Mouse (Mus musculus) left cerebral cortex, adult 9 months (tissue): ENCODE data around the gene Nmt1.

ENCODE experiments used
- DNase-seq, 2 experiments: peaks; one replicate each; pipeline ENCODE4 v3.0.0; 2022; ENCODE audit warnings: low spot score in 2 of 2

The Nmt1 gene

GRCm38 (mm10) chr11:103106386-103106785, 78.4 kb downstream of the Nmt1 start:
- no peak for DNase-seq

DNA sequence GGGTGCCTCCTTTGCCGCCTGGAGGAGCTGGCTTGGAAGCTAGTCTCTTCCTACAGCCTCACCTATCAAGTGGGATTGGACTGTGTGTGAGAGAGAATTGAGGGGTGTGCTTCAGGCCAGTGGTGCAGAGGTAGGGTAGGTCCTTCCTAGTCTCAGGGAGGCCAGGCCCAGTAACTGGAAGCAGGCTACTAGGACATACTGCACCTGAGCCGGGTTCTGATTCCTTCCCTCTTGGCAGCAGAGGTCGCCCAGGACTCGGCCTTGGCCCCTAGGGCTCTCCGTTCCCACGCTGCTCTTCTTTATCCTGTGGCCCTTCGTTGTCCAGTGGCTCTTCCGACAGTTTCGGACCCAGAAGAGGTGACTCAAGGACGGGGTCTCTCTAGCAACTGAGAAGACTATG, 83.3 kb downstream of the Nmt1 start:
- DNase-seq, result no peak

DNA sequence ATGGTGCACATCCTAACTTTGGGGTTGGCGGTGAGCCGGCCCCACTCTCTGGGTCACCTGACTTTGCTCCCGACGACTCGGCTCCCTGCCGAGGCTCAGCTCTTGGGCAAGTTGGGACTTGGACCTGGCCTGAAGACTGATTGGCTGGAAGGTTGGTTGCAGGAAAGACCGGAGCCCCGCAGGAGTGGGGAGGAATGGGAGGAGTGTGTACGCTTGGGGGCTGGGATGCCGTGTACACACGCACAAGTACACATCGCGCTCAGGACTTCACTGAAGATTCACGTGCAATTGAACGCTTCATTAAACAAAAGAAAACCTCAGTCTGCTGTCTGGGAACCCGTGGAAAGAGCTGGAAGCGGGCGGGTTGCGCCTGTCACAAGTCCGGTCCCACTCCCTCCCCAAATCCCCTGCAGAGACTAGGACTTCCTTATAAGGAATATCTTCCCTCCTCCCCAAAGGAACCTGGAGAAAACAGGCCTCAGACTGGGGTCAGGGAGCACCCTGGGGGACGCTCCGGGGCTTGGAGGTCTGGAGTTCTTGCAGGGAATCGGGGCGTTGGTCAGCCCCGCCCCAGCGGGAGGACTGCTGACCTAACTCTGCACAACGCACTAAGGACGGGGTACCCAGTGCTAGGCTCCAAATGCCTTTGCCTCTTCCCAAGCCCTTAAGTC, 84.0 kb downstream of the Nmt1 start:
- DNase-seq, result no peak

DNA sequence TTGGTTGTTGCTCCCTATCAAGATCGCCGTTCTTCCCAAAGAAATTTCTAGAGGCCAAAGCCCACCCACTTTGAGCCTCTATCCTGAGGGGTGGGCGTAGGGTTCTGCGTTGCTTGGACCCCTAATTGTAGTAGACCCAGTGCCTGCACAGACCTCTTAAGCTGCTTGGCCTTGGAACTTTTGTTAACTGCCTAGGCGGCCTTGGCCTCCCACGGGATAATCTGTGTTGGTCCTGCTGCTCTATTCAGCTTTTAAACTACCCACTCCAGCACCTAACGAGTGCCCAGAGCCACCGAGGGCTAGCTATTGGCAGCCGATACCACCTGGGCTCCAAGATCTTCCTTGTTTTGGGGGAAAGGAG, 84.5 kb downstream of the Nmt1 start:
- DNase-seq, result no peak

GRCm38 (mm10) chr11:103113005-103113404, 85.0 kb downstream of the Nmt1 start:
- DNase-seq, result no peak

GRCm38 (mm10) chr11:103113771-103114170, 85.8 kb downstream of the Nmt1 start:
- DNase-seq, result no peak

GRCm38 (mm10) chr11:103114270-103114943, 86.4 kb downstream of the Nmt1 start:
- no peak for DNase-seq

GRCm38 (mm10) chr11:103115163-103116007, 87.4 kb downstream of the Nmt1 start:
- peak; percentile 78 to 85 for DNase-seq

GRCm38 (mm10) chr11:103116008-103116818, 88.2 kb downstream of the Nmt1 start, which contains the start of gene Hexim1:
Gene Hexim1 (plus strand): TSS chr11:103116231.
- peak; percentile 99 to 100 for DNase-seq

DNA sequence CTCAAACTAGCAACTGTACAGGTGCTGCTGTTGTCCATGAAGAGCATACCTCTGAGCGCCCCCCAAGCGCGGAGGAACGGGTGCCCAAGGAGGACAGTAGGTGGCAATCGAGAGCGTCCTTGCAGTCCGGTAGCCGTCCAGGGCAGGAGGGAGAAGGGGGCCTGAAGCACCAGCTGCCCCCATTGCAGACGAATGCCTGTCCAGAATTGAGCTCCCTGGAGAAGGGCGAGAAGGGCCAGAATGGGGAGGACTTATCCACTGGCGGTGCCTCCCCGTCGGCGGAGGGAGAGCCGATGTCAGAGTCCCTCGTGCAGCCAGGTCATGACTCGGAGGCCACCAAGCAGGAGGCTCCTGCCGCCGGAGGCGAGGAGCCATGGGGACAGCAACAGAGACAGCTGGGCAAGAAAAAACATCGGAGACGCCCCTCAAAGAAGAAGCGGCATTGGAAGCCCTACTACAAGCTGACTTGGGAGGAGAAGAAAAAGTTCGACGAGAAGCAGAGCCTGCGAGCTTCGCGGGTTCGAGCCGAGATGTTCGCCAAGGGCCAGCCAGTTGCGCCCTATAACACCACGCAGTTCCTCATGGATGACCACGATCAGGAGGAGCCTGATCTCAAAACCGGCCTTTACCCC, 89.1 kb downstream of the Nmt1 start:
- DNase-seq, result peak in 1 of 2 experiments; percentile 78

DNA sequence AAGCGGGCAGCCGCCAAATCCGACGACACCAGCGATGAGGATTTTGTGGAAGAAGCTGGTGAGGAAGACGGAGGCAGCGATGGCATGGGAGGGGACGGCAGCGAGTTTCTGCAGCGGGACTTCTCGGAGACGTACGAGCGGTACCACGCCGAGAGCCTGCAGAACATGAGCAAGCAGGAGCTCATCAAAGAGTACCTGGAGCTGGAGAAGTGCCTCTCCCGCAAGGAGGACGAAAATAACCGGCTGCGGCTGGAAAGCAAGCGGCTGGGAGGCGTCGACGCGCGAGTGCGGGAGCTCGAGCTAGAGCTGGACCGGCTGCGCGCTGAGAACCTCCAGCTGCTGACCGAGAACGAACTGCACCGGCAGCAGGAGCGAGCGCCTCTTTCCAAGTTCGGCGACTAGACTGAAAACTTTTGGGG, 89.6 kb downstream of the Nmt1 start:
- DNase-seq, result no peak
